Mouse (Mus musculus) lung, postnatal 4 days (tissue): ENCODE data around the gene Entpd8.

Source experiments
- DNase-seq, 2 experiments: peaks; one replicate each; pipeline ENCODE4 v3.0.0; 2021

The Entpd8 gene

GRCm38 (mm10) chr2:25080076-25080475, at the start of gene Entpd8:
Entpd8 (plus strand) TSS chr2:25080304.
- DNase-seq: no peak

- DNase-seq: no peak
Observed at GRCm38 (mm10) chr2:25034994-25035393, 45.1 kb upstream of the Entpd8 start.

GRCm38 (mm10) chr2:25040089-25040488, 40.0 kb upstream of the Entpd8 start:
- no peak for DNase-seq

GRCm38 (mm10) chr2:25050921-25051320, 29.2 kb upstream of the Entpd8 start:
- DNase-seq: no peak

GRCm38 (mm10) chr2:25051450-25051849, 28.7 kb upstream of the Entpd8 start:
- DNase-seq: no peak

GRCm38 (mm10) chr2:25053101-25053500, 27.0 kb upstream of the Entpd8 start:
- DNase-seq: no peak

GRCm38 (mm10) chr2:25054221-25055067, 25.7 kb upstream of the Entpd8 start, which contains the start of gene Nsmf:
Nsmf (plus strand) TSS chr2:25054355.
- peak; percentile 90 to 92 for DNase-seq

- peak; percentile 19 to 40 for DNase-seq
Observed at GRCm38 (mm10) chr2:25055068-25055405, 25.1 kb upstream of the Entpd8 start.

- no peak for DNase-seq
Observed at GRCm38 (mm10) chr2:25055409-25056155, 24.5 kb upstream of the Entpd8 start.

- no peak for DNase-seq
Observed at GRCm38 (mm10) chr2:25058926-25059325, 21.2 kb upstream of the Entpd8 start.

GRCm38 (mm10) chr2:25063523-25063922, 16.6 kb upstream of the Entpd8 start:
- no peak for DNase-seq

GRCm38 (mm10) chr2:25064285-25064684, 15.8 kb upstream of the Entpd8 start:
- no peak for DNase-seq

GRCm38 (mm10) chr2:25065537-25065936, 14.6 kb upstream of the Entpd8 start:
- DNase-seq: no peak

- DNase-seq: no peak
Observed at GRCm38 (mm10) chr2:25066552-25066951, 13.6 kb upstream of the Entpd8 start.

GRCm38 (mm10) chr2:25069537-25069936, 10.6 kb upstream of the Entpd8 start:
- no peak for DNase-seq

- DNase-seq: no peak
Observed at GRCm38 (mm10) chr2:25072398-25072797, 7.7 kb upstream of the Entpd8 start.

GRCm38 (mm10) chr2:25075506-25075905, 4.6 kb upstream of the Entpd8 start:
- DNase-seq: peak in 1 of 2 experiments; percentile 40

- no peak for DNase-seq
Observed at GRCm38 (mm10) chr2:25078967-25079366, 1.1 kb upstream of the Entpd8 start.

- DNase-seq: no peak
Observed at GRCm38 (mm10) chr2:25083697-25084096, 3.6 kb downstream of the Entpd8 start.

- DNase-seq: no peak
Observed at GRCm38 (mm10) chr2:25085571-25085970, 5.5 kb downstream of the Entpd8 start.

GRCm38 (mm10) chr2:25087842-25088241, 7.7 kb downstream of the Entpd8 start:
- DNase-seq: no peak

GRCm38 (mm10) chr2:25088636-25089035, 8.5 kb downstream of the Entpd8 start:
- DNase-seq: no peak

- no peak for DNase-seq
Observed at GRCm38 (mm10) chr2:25094785-25095108, 14.6 kb downstream of the Entpd8 start.
